Mouse (Mus musculus): ENCODE data around the gene Tomm40.

- TF ChIP-seq CTCF (IDR thresholded peaks at IDR 0.05; ENCODE audit: low read depth), result no peak
- no peak for TF ChIP-seq EP300 (IDR thresholded peaks at IDR 0.05; ENCODE audit: low read depth)
Observed at GRCm38 (mm10) chr7:19682979-19683378, 32.3 kb downstream of the Tomm40 start.
